Mouse (Mus musculus): ENCODE measurements around the gene Msln.

The Msln gene

DNA sequence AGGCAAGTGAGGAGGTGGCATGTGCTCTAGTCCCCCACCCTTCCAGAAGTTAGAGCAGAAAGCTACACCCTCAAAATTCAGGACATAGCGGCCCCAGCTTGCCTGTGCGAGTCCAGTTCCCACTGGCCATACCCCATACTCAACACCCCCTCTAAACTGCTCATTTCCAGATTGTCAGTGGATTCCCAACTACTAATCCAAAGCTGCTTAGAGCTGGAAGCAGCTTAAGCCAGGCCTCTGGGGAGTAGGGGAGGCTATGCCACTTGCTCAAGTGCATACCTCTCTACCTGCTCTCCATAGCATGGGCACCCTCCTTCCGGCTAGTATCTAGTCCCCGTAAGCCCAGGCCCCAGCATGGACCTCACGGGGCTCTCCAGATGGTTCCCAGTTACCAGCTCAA is 32.7 kb downstream of the Msln start:
- DNase-seq = no peak

DNA sequence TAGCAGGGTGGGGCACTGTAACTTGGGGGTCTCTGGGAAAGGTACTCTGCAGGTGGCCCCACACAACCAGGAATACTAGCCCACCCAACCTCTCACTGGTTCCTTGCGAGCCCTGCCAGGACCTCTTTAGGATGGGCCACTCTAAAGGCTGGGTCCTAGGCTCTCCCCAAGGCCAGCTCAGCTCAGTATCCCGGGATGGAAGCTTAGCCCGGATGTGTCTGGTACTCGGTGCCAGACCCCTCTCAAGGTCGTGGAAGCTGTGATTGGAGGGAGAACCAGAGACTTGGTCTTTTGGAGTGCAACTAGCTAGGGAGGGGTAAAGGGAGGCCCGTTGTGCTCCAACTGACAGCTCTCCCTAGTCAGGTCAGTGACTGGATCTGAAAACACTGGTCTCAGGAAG is 36.5 kb downstream of the Msln start:
- DNase-seq = no peak

DNA sequence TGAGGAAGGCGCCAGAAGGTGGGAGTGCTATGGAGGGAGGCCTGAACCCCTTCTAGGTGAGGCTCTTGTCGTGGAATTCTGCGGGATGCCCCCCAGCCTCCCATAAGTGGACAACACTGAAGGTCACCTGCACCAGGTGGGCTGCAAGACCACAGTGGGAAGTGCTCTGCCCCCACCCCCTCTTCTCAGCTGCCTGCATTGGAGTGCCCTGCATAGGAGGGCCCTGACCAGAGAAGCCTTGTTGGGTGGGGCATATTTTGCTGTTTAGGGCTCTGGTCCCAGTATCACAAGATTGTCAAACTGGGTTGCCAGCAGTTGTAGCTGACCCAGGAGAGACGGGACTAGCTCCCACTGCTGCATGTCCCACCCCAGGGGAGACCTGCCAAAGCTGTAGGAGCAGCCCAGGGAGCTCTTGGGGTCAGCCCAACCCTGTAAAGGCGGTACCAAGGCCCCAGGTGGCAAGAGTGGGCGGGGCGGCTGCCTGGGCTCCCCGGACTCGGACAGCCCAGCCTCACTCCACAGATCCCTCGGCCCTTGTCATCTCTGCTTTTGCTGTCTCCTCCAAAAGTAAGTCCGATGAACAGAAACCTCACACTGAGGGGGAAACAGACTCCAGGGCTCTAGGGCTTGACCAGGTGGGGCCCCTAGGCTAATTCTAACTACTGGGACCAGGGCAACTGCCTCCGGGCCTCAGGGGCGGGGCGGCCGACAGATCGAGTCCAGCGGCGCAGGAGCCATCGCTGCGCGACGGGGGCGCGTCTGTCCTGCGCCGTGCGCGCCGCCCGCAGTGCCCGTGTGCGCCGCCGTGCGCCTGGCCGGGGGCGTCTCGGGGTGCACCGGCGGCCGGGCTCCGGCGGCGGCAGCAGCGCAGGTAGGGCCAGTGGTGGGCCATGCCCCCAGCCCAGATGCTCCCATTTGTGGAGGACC is 37.2 kb downstream of the Msln start, which contains the start of gene Gng13:
TSS of gene Gng13 (plus strand) at position 461 of the 927 bp plus-strand sequence.
- peak; percentile 53 for DNase-seq

DNA sequence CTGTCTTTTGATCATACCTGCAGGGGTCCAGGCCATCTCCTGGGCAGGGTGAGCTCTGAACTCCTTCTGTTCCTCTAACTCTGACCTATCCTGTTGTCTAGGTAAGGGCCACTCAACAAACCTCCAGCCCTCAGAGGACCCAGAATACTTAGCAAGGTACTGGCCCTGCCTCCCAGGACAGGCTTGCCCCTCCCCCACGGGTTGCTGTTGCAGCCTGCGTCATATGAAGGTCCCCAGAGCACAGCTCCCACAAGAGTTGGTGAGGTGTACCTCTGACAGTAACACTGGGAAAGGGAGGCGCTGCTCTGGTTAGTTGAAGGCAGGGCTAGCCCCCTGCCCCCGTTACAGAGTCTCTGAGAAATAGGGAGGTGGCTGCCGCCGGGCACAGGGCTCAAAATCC is 38.0 kb downstream of the Msln start:
- DNase-seq = no peak

DNA sequence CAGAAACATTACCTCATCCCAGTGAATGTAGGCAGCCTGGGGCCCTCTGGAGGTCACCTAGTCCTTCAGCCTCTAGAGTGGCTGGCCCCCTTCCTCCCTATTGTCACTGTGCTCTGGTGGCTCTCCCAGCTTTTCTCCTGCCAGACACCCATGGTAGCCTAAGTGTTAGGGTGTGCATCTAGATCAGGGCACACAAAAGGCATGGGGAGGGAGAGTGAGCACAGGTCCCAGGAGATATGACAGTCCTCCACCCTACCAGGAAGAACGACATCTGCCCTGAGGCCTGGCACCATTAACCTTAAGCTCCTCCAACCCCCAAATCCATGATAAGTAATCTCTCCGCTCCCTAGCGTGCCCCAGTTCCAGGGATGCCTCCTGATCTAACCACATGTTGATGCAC is 38.6 kb downstream of the Msln start:
- no peak for DNase-seq

DNA sequence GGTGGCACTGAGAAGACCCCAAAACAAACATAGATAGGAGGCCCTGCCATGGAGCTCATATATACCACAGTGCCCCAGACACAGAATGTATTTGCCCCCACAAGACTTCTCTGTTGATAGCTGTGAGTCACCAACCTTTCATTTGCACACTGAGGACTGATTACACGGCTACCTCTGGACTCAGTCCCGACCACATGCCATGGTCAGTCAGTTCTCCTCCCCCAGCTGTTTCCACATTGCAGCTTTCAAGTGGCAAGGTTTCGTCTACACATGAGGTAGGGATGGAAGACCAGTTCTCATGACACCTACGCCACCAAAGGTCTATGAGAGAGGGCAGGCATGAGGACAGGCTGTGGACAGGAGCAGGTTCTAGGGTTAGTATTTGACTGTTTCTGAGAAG is 43.0 kb downstream of the Msln start:
- no peak for DNase-seq

DNA sequence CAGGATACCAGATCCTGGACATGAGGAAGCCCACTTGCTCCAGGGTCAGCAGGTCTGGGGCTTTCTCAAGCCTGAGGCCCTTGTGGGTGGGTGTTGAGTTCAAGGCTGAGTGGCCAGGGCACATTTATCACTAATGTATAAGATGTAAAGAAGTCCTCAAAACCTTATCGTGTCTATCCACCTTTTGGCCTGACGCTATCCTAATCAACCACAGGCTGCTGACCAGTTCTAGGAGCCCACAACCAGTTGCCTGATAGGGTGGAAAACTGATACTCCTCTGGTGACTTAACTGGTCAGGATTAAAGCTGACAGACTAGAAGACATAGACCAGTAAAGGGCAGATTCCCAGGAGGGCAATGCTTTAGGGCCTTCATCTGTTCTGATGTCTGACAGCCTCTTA is 44.2 kb downstream of the Msln start:
- DNase-seq = no peak

DNA sequence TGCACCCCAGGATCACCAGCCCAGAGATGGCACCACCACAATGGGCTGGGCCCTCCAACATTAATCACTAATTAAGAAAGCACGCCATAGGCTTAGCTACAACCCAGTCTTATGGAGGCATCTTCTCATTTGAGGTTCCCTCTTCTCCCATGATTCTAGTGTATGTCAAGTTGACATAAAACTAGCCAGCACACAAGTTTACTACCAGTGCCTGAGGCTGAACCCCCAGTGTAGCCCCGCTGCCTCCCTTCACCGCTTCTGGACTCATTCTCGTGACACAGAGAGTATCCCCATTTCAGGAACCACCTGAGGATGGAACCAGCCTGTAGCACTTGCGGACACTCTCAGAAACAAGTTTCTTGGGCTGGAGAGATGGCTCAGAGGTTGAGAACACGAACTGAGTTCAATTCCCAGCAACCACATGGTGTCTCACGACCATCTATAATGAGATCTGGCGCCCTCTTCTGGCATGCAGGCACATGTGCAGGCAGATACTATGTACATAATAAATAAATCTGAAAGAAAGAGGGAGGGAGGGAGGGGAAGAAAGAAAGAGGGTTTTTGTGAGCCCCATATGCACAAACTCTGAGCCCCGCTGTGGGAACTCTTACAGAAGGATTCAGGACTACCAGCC is 53.2 kb downstream of the Msln start:
- no peak for DNase-seq

Measured in right cerebral cortex, adult 18-20 months (tissue).